Mouse (Mus musculus) mouse embryonic stem cell (cell line): Measurements from ENCODE around the gene Fscn1.

Source experiments
- in situ Hi-C, 2 experiments: fragments of 300-500 bp; cut with MboI; formaldehyde crosslinking; loops; 1 replicate in 1 of 2; 3 replicates in 1 of 2; pipeline ENCODE4 v1.14.3; 2019 to 2020; ENCODE audit warnings: low sequenced_read_pairs in 2 of 2, low pct_unique_long_range_greater_than_20kb in 1 of 2, mixed read lengths in 1 of 2; ENCODE audit not compliant: unreplicated experiment in 1 of 2

Gene Fscn1

DNA sequence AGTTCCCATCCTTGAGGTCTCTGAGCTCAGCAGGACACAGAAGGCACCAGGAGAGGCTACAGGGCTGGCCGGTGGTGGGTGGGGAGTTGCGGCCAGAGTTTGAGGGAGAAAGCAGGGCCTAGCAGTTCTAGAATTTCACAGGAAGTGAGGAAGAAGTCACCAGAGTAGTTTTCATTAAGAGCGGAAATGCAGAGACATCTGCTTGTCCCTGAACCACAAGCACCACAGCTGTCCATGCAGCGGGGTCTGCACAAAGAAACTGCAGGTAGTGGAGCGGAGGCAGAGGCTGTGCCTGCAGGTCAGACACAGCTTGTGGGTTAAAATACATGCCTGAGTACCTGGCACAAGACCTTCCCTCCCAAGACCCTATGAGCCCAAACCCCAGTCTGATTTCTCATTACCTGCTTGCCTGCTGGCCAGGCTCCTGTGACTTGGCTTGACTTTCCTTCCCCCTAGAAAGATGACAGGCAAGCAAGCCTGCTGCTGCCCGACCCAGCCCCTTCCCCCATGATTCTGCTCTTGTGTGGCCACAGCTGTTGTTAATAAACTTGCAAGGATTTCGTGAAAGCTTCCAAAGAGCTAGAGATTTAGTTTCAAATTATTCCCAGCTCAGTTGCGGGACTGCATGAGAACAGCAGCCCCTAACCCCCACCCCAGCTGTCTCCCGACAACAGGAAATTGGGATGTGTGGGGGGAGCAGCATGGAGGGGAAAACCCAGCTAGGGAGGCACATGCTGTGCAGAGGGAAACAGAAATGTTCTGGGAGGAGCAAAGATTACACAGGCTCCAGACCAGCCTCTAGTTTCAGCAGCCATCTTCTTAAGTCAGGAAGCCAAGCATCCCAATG lies 40.7 kb downstream of the Fscn1 start:
- in situ Hi-C loops: no loop called here

DNA sequence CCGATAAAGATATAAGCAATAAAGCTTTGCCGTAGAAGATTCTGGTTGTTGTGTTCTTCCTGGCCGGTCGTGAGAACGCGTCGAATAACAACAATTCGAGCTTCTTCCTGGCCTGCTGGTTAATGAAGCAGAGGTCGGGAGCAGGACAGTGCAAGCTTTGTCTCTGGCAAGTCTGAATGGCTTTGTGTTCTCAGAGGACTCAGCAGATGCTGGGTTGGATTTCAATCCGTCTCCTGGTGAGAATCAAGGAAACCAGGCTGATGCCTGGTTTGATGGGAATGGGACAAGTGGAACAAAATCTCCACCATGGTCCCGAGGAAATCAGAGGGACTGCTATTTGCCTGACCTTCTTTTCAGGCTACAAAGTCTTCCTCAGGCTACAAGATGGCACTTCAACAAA lies 49.2 kb downstream of the Fscn1 start:
- in situ Hi-C loops: no loop called here

DNA sequence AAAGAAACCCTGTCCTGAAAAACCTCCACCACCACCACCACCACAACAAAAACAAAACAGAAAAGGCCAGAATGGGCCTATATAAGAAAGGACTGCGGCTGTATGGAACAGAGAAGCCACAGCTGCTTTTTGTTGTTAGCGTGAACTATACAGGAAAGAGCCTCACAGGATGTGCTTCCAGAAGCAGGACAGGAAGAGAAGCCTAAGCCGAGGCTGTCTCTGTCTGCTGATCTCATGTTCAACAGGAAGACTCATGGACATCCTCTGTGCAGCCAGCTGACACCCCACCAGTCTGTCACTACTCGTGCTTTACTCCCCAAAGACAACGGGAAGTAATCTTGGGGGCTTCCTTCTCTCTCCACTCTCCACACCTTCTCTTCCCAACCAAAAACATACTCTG lies 57.3 kb downstream of the Fscn1 start:
- in situ Hi-C loops: no loop called here
